Mouse (Mus musculus) intestine, embryonic 14.5 days (tissue): ENCODE measurements around the gene Il1rap. TPM values are rescaled to one million over a fixed set of nuclear protein-coding genes. Genes with fewer than 3 reads are reported as not detected.

Source experiments
- ATAC-seq: fragments of 200-750 bp; cut with Nextera tagmentation; replicated peaks from 2 replicates; pipeline ENCODE4 v1.8.0; 2017; ENCODE audit warnings: low read depth, moderate number of reproducible peaks, moderate TSS enrichment, moderate library complexity; ENCODE audit not compliant: low FRiP score, low TSS enrichment
- DNase-seq: peaks from one replicate; pipeline ENCODE4 v3.0.0-alpha.2; 2018; ENCODE audit warnings: low spot score
- H3K27ac ChIP-seq: fragments of 300-500 bp; sonication (generic); 2 replicates; pipeline ENCODE4 v1.5.1; 2014; ENCODE audit warnings: low read depth, mild to moderate bottlenecking, control low read depth
- H3K27me3 ChIP-seq: fragments of 300-500 bp; sonication (generic); replicated peaks from 2 replicates; pipeline ENCODE4 v1.6.1; 2014; ENCODE audit warnings: low read length, control low read depth; ENCODE audit not compliant: control insufficient read depth, insufficient read depth
- H3K36me3 ChIP-seq: fragments of 300-500 bp; sonication (generic); 2 replicates; pipeline ENCODE4 v1.6.1; 2014; ENCODE audit warnings: low read length, control low read depth; ENCODE audit not compliant: control insufficient read depth, insufficient read depth
- H3K4me1 ChIP-seq: fragments of 300-500 bp; sonication (generic); replicated peaks from 2 replicates; pipeline ENCODE4 v1.6.1; 2014; ENCODE audit warnings: low read length, control low read depth, mixed read lengths; ENCODE audit not compliant: control insufficient read depth, insufficient read depth
- H3K4me2 ChIP-seq: fragments of 300-500 bp; sonication (generic); 2 replicates; pipeline ENCODE4 v1.6.1; 2014; ENCODE audit warnings: low read length
- H3K4me3 ChIP-seq: fragments of 300-500 bp; sonication (generic); 2 replicates; pipeline ENCODE4 v1.5.1; 2014; ENCODE audit warnings: low read depth, low read length, control low read depth, mixed read lengths
- H3K9ac ChIP-seq: fragments of 300-500 bp; sonication (generic); 2 replicates; pipeline ENCODE4 v1.6.1; 2014; ENCODE audit warnings: mild to moderate bottlenecking, low read length
- H3K9me3 ChIP-seq: fragments of 300-500 bp; sonication (generic); 2 replicates; pipeline ENCODE4 v1.6.1; 2016; ENCODE audit warnings: low read length, control low read depth; ENCODE audit not compliant: control insufficient read depth
- WGBS: fragments of 180-500 bp; shearing (Covaris S2); extraction: QIAGEN DNeasy Blood & Tissue Kit; methylation state at CpG from one replicate; pipeline ENCODE4 v1.1.7; 2014; 5-methylcytosine and 5-hydroxymethylcytosine counted together
- polyA plus RNA-seq: library from polyadenylated mRNA; unstranded; fragments of >200 nt; fragmentation: Nextera tagmentation; extraction: Ambion mirVana; gene quantifications from 2 replicates; pipeline ENCODE4 v1.2.1, GENCODE M21; 2014

Gene Il1rap
- polyA plus RNA-seq, 1 experiment from 2014 or later, result 6.3 TPM

DNA sequence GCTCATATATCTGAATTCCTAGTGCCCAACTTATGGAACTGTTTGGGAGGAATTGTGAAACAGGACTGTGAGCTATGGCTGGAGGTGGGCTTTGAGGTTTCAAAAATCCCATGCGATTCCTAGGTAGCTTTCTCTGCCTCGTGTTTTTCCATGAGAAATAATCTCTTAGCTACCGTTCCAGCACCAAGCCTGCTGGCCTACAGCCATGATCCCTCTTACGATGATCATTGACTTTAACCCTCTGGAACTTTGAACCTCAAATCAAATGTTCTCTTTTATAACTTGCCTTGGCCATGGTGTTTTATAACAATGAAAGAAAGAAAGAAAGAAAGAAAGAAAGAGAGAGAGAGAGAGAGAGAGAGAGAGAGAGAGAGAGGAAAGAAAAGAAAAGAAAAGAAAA, 116.6 kb downstream of the Il1rap start:
- no peak for DNase-seq
- Histone ChIP-seq H3K27ac (no peak overlapping the region), H3K4me2 (no peak overlapping the region), H3K36me3 (no peaks in the 10 kb centered on the region), H3K9ac (no peak overlapping the region), H3K4me3 (no peak overlapping the region), H3K27me3 (no peaks in the 10 kb centered on the region), H3K4me1 (no peaks in the 10 kb centered on the region), H3K9me3 (no peaks in the 10 kb centered on the region)
- 92% methylated on average over 4 of the region's 4 CpGs for WGBS
- ATAC-seq, result no peak

- no peaks in the 10 kb centered on the region for H3K36me3 ChIP-seq
- H3K27me3 ChIP-seq, result no peaks in the 10 kb centered on the region
- no peak overlapping the region for H3K27ac ChIP-seq
- no peaks in the 10 kb centered on the region for H3K9me3 ChIP-seq
- ATAC-seq (no peak), DNase-seq (no peak)
- H3K4me1 ChIP-seq, result no peaks in the 10 kb centered on the region
- no peak overlapping the region for H3K4me2 ChIP-seq
- no peak overlapping the region for H3K9ac ChIP-seq
- 78% methylated on average over 8 of the region's 8 CpGs for WGBS
- H3K4me3 ChIP-seq, result no peak overlapping the region
Observed at GRCm38 (mm10) chr16:26700440-26701103, 119.1 kb downstream of the Il1rap start.

DNA sequence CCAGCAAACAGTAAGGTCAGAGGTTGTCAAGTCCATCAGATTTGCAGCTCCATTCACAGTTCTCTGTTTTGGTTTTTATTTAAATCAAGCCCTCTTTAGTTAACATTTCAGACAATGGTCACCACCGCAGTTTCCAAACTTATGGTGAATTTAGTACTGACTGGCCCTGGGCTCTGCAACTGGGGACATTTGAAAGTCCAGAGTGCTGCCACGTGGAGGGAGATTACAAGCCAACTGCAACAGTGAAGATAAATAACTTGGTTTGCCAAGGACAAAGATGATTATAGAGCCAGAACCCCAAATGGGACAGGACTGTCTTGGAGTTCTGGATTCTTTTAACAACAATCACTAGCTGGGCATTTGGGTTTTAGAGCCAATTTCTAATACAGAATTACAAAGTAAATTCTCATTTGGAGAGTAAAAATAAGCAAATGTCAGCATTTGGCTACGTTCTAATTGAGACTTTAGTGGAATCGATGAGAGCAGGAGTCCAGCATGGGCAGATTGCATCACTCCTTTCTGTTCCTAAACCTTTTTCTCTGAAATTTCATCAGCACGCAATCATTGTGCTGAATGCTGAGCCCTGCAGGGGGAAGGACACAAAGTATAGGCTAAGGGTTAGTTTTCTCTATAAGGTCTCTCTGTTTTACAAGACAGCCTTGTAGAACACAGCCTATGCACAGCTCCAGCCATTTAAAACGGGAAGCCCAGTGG, 124.3 kb downstream of the Il1rap start:
- no peak overlapping the region for H3K4me3 ChIP-seq
- no peaks in the 10 kb centered on the region for H3K36me3 ChIP-seq
- no peaks in the 10 kb centered on the region for H3K27me3 ChIP-seq
- no peak for ATAC-seq
- 80% methylated on average over 6 of the region's 6 CpGs for WGBS
- no peak overlapping the region for H3K27ac ChIP-seq
- DNase-seq, result no peak
- no peaks in the 10 kb centered on the region for H3K9me3 ChIP-seq
- H3K4me1 ChIP-seq, result no peaks in the 10 kb centered on the region
- H3K4me2 ChIP-seq, result no peak overlapping the region
- H3K9ac ChIP-seq, result no peak overlapping the region

DNA sequence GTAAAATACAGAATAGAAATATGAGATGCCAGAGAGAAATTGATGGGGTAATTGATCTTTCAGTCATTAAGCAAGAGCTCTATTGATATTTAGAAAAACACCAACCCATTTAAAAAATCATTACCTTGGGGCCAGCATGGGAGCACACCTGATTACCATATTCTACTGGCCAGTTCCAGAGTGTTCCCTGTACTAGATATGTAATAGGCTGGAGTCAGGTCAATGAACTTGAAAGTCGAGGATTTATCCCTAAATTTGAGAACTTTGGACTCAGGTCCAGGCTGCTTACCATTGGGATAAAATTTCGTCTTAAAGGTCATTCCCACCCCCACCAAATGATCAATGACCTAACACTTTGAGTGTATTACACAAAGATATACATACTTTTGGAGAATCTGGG, 125.0 kb downstream of the Il1rap start:
- no peaks in the 10 kb centered on the region for H3K4me1 ChIP-seq
- no peaks in the 10 kb centered on the region for H3K9me3 ChIP-seq
- 75% methylated on average over 2 of the region's 2 CpGs for WGBS
- no peak overlapping the region for H3K4me3 ChIP-seq
- DNase-seq, result no peak
- no peak for ATAC-seq
- no peaks in the 10 kb centered on the region for H3K36me3 ChIP-seq
- no peak overlapping the region for H3K9ac ChIP-seq
- H3K27me3 ChIP-seq, result no peaks in the 10 kb centered on the region
- H3K4me2 ChIP-seq, result no peak overlapping the region
- no peak overlapping the region for H3K27ac ChIP-seq

- ATAC-seq, result no peak
- no peak overlapping the region for H3K4me3 ChIP-seq
- WGBS, result 92% methylated on average over 3 of the region's 3 CpGs
- no peak overlapping the region for H3K9ac ChIP-seq
- no peak overlapping the region for H3K4me2 ChIP-seq
- no peak overlapping the region for H3K27ac ChIP-seq
- no peaks in the 10 kb centered on the region for H3K36me3 ChIP-seq
- DNase-seq, result no peak
- H3K4me1 ChIP-seq, result no peaks in the 10 kb centered on the region
- H3K9me3 ChIP-seq, result no peaks in the 10 kb centered on the region
- H3K27me3 ChIP-seq, result no peaks in the 10 kb centered on the region
Observed at GRCm38 (mm10) chr16:26710922-26711321, 129.4 kb downstream of the Il1rap start.

- 78% methylated on average over 5 of the region's 5 CpGs for WGBS
- Histone ChIP-seq H3K27ac (no peak overlapping the region), H3K27me3 (no peaks in the 10 kb centered on the region), H3K9ac (no peak overlapping the region), H3K4me1 (no peaks in the 10 kb centered on the region), H3K36me3 (no peaks in the 10 kb centered on the region), H3K9me3 (no peaks in the 10 kb centered on the region), H3K4me3 (no peak overlapping the region), H3K4me2 (no peak overlapping the region)
- ATAC-seq, result no peak
- no peak for DNase-seq
Observed at GRCm38 (mm10) chr16:26713538-26714316, 132.2 kb downstream of the Il1rap start.

DNA sequence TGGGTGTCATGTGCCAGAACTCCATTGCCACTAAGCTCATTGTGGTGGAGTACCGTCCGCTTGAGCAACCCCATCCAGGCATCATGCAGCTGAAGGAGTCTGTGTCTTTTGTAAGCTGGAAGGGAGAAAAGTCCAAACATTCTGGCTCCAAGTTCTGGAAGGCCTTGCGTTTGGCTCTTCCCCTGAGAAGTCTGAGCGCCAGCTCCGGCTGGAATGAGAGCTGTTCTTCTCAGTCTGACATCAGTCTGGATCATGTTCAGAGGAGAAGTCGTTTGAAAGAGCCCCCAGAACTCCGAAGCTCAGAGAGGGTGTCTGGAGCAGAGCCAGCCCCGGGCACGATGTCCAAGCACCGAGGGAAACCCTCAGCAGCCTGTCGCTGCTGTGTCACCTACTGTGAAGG, 141.0 kb downstream of the Il1rap start:
- Histone ChIP-seq H3K36me3 (no peaks in the 10 kb centered on the region), H3K4me2 (no peak overlapping the region), H3K27me3 (no peaks in the 10 kb centered on the region), H3K9me3 (no peaks in the 10 kb centered on the region), H3K4me3 (no peak overlapping the region), H3K27ac (no peak overlapping the region), H3K9ac (no peak overlapping the region), H3K4me1 (no peaks in the 10 kb centered on the region)
- 83% methylated on average over 11 of the region's 11 CpGs for WGBS
- ATAC-seq, result no peak
- no peak for DNase-seq

GRCm38 (mm10) chr16:26723952-26724747, 142.6 kb downstream of the Il1rap start:
- H3K9ac ChIP-seq, result no peak overlapping the region
- H3K27ac ChIP-seq, result no peak overlapping the region
- 68% methylated on average over 5 of the region's 5 CpGs for WGBS
- no peaks in the 10 kb centered on the region for H3K36me3 ChIP-seq
- ATAC-seq (no peak), DNase-seq (no peak)
- no peaks in the 10 kb centered on the region for H3K27me3 ChIP-seq
- no peaks in the 10 kb centered on the region for H3K9me3 ChIP-seq
- no peaks in the 10 kb centered on the region for H3K4me1 ChIP-seq
- no peak overlapping the region for H3K4me3 ChIP-seq
- no peak overlapping the region for H3K4me2 ChIP-seq
